Mouse (Mus musculus): ENCODE measurements around the gene Zbtb14. TPM values are rescaled to one million over a fixed set of nuclear protein-coding genes. Genes with fewer than 3 reads are reported as not detected.

Gene Zbtb14
- polyA plus RNA-seq (2016; fragmentation: Nextera tagmentation; extraction: Ambion mirVana) = 36.0 and 36.8 TPM in 2 replicates

DNA sequence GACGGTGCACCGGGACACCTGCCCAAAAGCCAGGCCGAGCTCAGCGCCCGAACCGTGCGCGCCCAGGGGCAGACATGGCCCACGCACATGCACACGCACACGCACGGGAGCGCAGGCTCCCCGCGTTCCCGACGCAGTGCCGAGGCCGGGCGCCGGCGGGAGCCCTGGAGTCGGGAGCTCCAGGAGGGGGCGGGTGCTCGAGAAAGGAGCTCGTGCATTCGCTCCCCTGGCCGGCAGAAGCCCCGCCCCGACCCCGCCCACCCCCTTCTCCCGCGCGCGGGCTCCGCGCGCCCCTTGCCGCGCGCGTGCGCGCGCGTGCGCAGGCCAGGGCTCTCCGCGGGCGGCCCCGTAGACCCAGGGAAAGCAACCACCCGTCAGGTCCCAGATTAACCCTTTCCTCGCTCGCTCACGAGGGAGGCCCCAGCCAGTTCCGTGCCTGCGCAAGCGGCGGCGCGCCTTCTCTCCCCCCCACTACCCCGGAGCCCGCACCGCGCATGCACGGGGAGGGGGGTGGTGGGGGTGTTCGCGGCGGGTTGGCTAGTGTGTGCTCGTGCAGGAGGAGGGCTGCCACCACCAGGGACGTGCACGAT, at the start of gene Zbtb14:
Gene Zbtb14 (plus strand): TSS at position 540 of the 590 bp plus-strand sequence.
- H3K4me3 ChIP-seq = peak within 1 kb of the TSS; percentile 90
- peak within 1 kb of the TSS; percentile 99 for H3K27ac ChIP-seq (replicated peaks)
- H3K4me1 ChIP-seq = peaks cover 14% of the 10 kb centered on the region
- H3K4me2 ChIP-seq (replicated peaks) = peak within 1 kb of the TSS; percentile 82
- under 1% methylated on average over 25 of the region's 72 CpGs for WGBS
- H3K9me3 ChIP-seq = no peaks in the 10 kb centered on the region
- no peaks in the 10 kb centered on the region for H3K27me3 ChIP-seq
- peaks cover 12% of the 10 kb centered on the region for H3K36me3 ChIP-seq
- peak within 1 kb of the TSS; percentile 90 for H3K9ac ChIP-seq (replicated peaks)
- peak; percentile 91 for ATAC-seq (ENCODE audit: low FRiP score, low read depth)

DNA sequence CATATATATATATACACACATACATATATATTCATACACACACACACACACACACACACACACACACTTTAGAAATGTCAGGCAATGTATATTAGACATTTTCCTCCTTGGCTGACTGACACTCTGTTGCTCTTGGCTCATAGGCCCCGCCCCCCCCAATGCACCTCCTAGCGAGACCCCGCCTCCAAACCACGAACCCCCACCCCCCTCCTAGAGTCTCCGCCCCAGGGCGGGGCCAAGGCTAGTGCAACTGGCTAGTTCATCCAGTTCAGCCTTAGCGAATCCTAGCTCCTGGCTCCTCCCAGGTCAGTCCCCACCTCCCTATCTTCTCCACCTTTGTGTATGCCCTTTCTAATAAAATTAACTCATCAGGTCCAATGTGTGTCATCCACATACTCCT, 36.8 kb upstream of the Zbtb14 start:
- Histone ChIP-seq H3K36me3 (no peaks in the 10 kb centered on the region), H3K9me3 (no peaks in the 10 kb centered on the region), H3K4me3 (no peak overlapping the region), H3K4me2 (replicated peaks) (no peak overlapping the region), H3K9ac (replicated peaks) (no peak overlapping the region), H3K27me3 (no peaks in the 10 kb centered on the region), H3K27ac (replicated peaks) (no peak overlapping the region), H3K4me1 (no peaks in the 10 kb centered on the region)
- ATAC-seq (ENCODE audit: low FRiP score, low read depth) = no peak
- 88% methylated on average over 7 of the region's 7 CpGs for WGBS

DNA sequence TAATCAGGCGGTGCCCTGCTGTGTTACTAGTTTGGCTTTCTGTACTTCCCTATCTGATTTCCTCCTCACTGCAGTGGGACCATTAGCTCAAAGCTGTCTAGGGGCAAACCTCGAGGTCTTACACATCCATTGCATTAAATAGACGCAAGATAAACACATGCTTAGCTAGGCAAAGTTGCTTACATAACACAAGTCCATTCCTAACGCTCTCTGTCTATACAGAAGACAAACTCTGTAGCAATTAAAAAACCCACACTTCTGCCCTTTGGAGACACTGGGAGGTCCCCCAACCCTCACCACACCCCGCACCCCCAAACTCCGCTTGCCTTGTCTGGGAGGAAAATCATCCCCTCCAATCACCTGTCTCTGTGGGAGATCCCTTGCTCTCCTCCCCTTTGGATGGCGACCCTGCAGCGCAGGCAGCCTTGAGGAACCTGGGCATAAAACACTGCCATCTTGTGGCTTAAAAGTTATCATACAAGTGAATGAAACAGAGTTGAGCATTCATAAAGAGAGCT, 33.8 kb upstream of the Zbtb14 start:
- H3K27me3 ChIP-seq = no peaks in the 10 kb centered on the region
- 25% methylated on average over 8 of the region's 8 CpGs for WGBS
- no peak overlapping the region for H3K9ac ChIP-seq (replicated peaks)
- ATAC-seq (ENCODE audit: low FRiP score, low read depth) = peak; percentile 70
- no peaks in the 10 kb centered on the region for H3K36me3 ChIP-seq
- no peaks in the 10 kb centered on the region for H3K9me3 ChIP-seq
- no peaks in the 10 kb centered on the region for H3K4me1 ChIP-seq
- H3K27ac ChIP-seq (replicated peaks) = no peak overlapping the region
- no peak overlapping the region for H3K4me3 ChIP-seq
- no peak overlapping the region for H3K4me2 ChIP-seq (replicated peaks)

DNA sequence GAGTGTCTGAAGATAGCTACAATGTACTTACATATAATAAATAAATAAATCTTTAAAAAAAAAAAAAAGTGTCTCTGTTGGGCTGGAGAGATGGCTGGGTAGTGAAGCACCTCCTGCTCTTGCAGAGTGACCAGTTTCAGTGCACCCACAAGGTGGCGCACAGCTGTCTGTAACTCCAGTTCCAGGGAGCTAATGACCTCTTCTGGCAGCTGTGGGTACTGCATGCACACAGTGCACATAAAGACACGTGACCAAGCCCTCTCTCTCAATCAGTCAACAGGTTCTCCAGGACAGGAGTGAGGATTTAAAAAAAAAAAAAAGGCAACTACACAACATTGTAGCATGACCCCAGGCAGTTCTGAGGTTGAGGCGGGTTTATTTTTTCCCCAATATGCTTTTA, 17.8 kb upstream of the Zbtb14 start:
- Histone ChIP-seq H3K27ac (replicated peaks) (no peak overlapping the region), H3K4me1 (no peaks in the 10 kb centered on the region), H3K9ac (replicated peaks) (no peak overlapping the region), H3K36me3 (no peaks in the 10 kb centered on the region), H3K27me3 (no peaks in the 10 kb centered on the region), H3K4me3 (no peak overlapping the region), H3K9me3 (no peaks in the 10 kb centered on the region), H3K4me2 (replicated peaks) (no peak overlapping the region)
- WGBS = 84% methylated on average over 3 of the region's 3 CpGs
- no peak for ATAC-seq (ENCODE audit: low FRiP score, low read depth)

DNA sequence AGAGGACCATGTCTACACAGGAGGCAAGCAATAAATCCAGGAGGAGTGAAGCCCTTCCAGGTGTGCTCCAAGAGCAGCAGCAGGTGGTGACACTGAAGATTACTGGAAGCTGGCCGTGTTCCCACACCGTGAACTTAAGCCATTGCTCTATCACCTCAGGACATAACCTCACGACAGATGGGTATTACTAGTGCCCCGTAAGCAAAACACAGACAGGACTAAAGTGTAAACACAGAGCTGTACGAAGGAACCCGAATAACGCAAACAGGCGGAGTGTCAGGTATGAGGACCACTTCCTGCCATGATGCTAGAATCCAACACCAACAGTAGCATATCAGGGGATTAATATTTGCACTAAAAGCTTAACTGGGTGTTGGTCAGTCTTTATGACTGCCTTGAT, 2.0 kb upstream of the Zbtb14 start:
- no peak overlapping the region for H3K9ac ChIP-seq (replicated peaks)

DNA sequence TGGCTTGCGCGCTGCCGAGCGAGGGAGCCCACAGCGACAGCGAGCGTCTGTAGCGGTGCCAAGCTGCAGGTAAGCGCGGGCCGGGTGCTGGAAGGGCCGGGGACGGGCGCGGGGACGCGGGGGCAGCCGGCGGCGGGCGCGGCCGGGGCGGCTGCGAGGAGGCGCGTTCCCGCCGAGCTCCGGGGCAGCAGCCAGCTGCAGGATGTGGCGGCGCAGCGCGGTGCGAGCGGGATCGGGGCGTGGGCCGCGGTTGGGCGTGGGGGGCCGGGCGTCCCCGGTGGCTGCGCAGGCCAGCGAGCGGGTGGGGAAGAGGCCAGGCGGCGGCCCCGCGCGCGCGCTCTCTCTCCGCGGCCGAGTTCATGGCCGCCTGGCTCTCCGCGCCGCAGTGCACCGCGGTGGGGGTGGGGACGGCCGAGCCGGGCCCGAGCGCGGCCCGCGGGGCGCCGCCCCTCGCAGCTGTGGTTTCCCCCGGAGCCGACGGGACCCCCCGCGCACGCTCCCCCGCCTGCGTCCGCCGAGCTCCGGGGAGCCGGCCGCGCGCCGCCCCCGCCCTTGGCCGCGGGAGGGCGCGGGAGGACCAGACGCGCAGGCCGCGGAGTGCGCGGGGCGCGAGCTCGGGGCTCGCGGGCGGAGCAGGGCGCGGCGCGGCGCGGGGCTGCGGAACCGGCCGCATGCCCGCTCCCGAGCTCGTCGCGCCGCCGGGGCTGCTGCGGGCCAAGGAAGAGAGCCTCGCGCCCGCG, 521 bp downstream of the Zbtb14 start:
- under 1% methylated on average over 65 of the region's 128 CpGs for WGBS
- Histone ChIP-seq H3K4me3 (peak overlapping the region; percentile 90), H3K4me1 (peaks cover 14% of the 10 kb centered on the region), H3K36me3 (peaks cover 20% of the 10 kb centered on the region), H3K9me3 (no peaks in the 10 kb centered on the region), H3K4me2 (replicated peaks) (peak overlapping the region; percentile 82), H3K9ac (replicated peaks) (peak overlapping the region; percentile 90), H3K27me3 (no peaks in the 10 kb centered on the region), H3K27ac (replicated peaks) (peak overlapping the region; percentile 99)
- peak; percentile 73 for ATAC-seq (ENCODE audit: low FRiP score, low read depth)

More for the DNA sequence above, 2.0 kb upstream of the Zbtb14 start:
- no peaks in the 10 kb centered on the region for H3K36me3 ChIP-seq
- no peaks in the 10 kb centered on the region for H3K27me3 ChIP-seq
- no peak overlapping the region for H3K4me3 ChIP-seq
- no peak overlapping the region for H3K4me2 ChIP-seq (replicated peaks)
- ATAC-seq (ENCODE audit: low FRiP score, low read depth) = no peak
- H3K9me3 ChIP-seq = no peaks in the 10 kb centered on the region
- no peak overlapping the region for H3K27ac ChIP-seq (replicated peaks)
- peaks cover 14% of the 10 kb centered on the region for H3K4me1 ChIP-seq
- 92% methylated on average over 8 of the region's 8 CpGs for WGBS

DNA sequence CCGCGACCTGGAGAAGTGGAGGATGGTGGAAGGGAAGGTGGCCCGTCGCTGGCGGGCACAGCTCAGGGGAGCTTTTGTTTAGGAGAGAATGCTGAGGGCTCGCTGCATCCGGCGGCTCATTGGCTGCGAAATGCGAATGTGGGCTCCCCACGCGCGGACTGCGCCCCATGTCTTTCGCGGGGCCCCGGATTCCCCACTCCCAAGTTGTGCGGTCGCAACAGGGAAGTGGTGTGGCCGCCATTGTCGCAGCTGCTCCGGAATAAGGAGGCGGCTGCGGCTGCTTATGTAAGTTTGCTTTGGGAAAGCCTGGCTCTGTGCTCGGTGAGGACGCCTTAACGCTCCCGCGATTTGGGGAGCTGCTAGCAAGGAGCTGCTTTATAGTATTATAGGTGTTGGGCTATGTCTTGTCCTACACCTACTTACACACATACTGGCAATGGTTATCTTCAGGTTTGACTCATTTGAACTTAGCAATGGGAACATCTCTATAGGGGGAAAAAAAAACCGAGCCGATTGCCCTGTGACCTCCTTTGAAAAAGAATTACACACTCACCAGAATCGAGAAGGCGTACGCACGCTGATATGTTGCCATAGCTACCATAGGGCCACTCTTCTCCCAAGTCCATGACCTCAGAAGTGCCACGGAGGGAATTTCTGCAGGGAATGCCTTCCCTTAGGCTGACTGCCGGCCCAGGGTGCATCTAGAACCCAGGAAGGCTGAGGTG, 1.3 kb downstream of the Zbtb14 start:
- H3K9me3 ChIP-seq = no peaks in the 10 kb centered on the region
- peaks cover 14% of the 10 kb centered on the region for H3K4me1 ChIP-seq
- peak overlapping the region; percentile 82 for H3K4me2 ChIP-seq (replicated peaks)
- peak overlapping the region; percentile 90 for H3K4me3 ChIP-seq
- peak overlapping the region; percentile 90 for H3K9ac ChIP-seq (replicated peaks)
- WGBS = under 1% methylated on average over 35 of the region's 37 CpGs
- no peaks in the 10 kb centered on the region for H3K27me3 ChIP-seq
- peak overlapping the region; percentile 99 for H3K27ac ChIP-seq (replicated peaks)
- H3K36me3 ChIP-seq = peaks cover 20% of the 10 kb centered on the region
- ATAC-seq (ENCODE audit: low FRiP score, low read depth) = peak; percentile 5

DNA sequence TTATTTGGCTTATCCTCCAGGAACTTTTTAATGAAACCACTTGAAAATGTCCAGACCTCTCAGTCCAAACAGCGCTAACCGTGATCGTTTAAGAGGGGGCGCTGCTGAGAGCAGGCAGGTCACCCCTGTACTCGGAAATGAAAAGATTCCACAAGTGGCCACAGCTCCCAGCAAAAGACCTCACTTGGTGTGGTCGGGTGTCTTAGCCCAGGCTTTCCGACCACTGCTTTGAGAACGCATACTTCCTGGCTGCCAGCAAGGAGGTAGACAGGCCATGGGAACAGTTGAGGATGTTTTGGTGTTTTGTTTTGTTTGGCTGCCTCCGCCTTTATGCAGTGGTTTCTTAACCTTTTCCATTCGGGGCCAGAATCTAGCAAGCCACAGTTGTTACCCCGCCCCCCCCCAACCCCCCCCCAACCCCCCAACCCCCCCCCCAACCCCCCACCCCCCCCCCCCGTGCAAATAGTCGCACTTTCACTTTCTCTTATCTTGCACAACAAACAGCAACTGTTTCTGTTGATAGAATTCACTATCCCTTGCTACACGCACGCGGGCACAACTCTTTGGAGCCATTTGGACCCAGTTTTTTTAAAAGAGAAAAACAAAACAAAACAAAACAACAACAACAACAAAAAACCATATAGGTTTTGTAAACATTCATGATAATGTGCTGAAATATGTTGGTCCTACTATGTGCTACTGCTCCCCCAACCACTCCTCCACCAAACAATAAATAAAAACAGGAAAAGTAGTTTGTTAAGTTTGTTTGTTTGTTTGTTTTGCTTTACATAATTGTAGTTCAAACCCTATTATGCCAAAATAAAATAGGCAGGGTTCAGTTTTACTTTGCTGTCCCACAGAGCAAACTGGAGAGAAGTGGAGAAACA, 13.5 kb downstream of the Zbtb14 start:
- Histone ChIP-seq H3K9me3 (no peaks in the 10 kb centered on the region), H3K4me1 (no peaks in the 10 kb centered on the region), H3K27ac (replicated peaks) (no peak overlapping the region), H3K36me3 (0 out of 2 replicates have a peak, but pooled peaks cover 2% of the 10 kb centered on the region), H3K4me3 (no peak overlapping the region), H3K4me2 (replicated peaks) (no peak overlapping the region), H3K9ac (replicated peaks) (no peak overlapping the region), H3K27me3 (no peaks in the 10 kb centered on the region)
- ATAC-seq (ENCODE audit: low FRiP score, low read depth) = no peak
- 29% methylated on average over 14 of the region's 16 CpGs for WGBS

DNA sequence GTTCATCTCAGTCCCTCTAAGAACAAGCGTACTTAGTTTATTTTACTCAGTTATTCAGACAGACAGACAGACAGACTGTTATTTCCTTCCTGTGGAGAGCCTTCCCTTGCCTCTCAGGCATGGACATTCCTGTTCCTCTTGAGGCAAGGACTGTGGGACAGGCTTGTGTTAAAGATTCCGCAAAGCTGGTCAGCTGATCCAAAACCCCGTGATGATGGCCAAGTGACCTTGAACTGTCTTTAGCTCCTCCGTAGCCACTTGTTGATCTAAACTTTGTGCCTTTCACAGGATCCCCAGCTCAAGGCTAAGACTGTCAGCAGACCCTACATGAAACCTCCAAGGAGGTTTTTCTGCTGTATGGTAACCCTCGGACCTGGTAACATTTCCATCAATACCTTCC, 14.3 kb downstream of the Zbtb14 start:
- no peak for ATAC-seq (ENCODE audit: low FRiP score, low read depth)
- H3K4me2 ChIP-seq (replicated peaks) = no peak overlapping the region
- H3K4me1 ChIP-seq = no peaks in the 10 kb centered on the region
- 63% methylated on average over 5 of the region's 5 CpGs for WGBS
- no peaks in the 10 kb centered on the region for H3K36me3 ChIP-seq
- H3K27ac ChIP-seq (replicated peaks) = no peak overlapping the region
- H3K9ac ChIP-seq (replicated peaks) = no peak overlapping the region
- H3K9me3 ChIP-seq = no peaks in the 10 kb centered on the region
- no peaks in the 10 kb centered on the region for H3K27me3 ChIP-seq
- H3K4me3 ChIP-seq = no peak overlapping the region

DNA sequence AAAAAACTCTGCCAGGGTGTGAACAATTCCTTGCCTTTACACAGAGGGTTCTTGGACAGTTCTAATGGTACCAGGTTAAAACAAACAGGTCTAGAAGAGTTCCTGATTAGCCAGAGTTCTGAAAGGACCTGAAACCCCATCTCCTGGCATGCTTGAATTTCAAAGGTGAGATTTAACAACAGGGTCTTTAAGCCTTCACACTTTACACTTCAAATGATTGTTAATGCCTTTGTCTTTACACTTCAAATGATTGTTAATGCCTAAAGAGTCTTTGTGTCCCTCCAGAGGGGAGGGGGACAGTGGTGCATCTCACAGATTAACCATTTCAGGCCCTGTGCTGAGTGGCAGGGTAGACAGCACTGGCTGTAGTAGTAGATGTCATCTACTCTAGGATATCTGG, 15.2 kb downstream of the Zbtb14 start:
- no peak overlapping the region for H3K4me3 ChIP-seq
- no peak overlapping the region for H3K9ac ChIP-seq (replicated peaks)
- no peaks in the 10 kb centered on the region for H3K4me1 ChIP-seq
- H3K4me2 ChIP-seq (replicated peaks) = no peak overlapping the region
- H3K27me3 ChIP-seq = no peaks in the 10 kb centered on the region
- no peaks in the 10 kb centered on the region for H3K9me3 ChIP-seq
- H3K27ac ChIP-seq (replicated peaks) = no peak overlapping the region
- no peak for ATAC-seq (ENCODE audit: low FRiP score, low read depth)
- H3K36me3 ChIP-seq = no peaks in the 10 kb centered on the region

DNA sequence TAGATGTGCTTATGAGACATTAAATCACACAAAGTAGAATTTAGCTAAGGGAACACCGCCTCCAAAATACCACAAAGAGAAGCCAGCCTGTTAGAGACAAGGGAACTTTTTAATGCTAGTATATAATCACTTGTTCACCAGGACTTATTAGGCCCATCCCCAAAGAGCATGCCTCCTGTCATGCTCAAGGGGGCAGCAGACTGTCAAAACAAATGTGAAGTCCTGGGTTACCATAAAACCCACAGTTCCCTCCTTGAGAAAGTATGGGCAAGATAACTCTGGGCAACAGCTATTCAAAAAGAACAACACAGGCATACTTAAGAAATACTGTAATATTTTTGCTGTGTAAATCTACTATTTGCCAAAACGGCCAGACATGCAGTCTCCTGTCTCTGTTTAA, 18.3 kb downstream of the Zbtb14 start:
- Histone ChIP-seq H3K9ac (replicated peaks) (no peak overlapping the region), H3K4me1 (no peaks in the 10 kb centered on the region), H3K4me3 (no peak overlapping the region), H3K9me3 (no peaks in the 10 kb centered on the region), H3K4me2 (replicated peaks) (no peak overlapping the region), H3K27me3 (no peaks in the 10 kb centered on the region), H3K36me3 (no peaks in the 10 kb centered on the region), H3K27ac (replicated peaks) (no peak overlapping the region)
- WGBS = 76% methylated on average over 2 of the region's 2 CpGs
- ATAC-seq (ENCODE audit: low FRiP score, low read depth) = no peak
